Mouse (Mus musculus) heart, postnatal 0 days (tissue): ENCODE data around the gene Ophn1. TPM values are rescaled to one million over a fixed set of nuclear protein-coding genes. Genes with fewer than 3 reads are reported as not detected.
A peak's percentile ranks its signal among the peaks of the same experiment; 100 is the strongest.

Source experiments
- ATAC-seq: fragments of 200-750 bp; cut with Nextera tagmentation; 2 replicates; pipeline ENCODE4 v1.8.0; 2017; ENCODE audit warnings: low read depth, moderate number of reproducible peaks, moderate library complexity; ENCODE audit not compliant: insufficient read depth
- DNase-seq: peaks from one replicate; pipeline ENCODE4 v3.0.0-alpha.2; 2016; ENCODE audit warnings: low spot score
- H3K27ac ChIP-seq: fragments of 300-500 bp; sonication (generic); 2 replicates; pipeline ENCODE4 v1.5.1; 2014; ENCODE audit warnings: low read depth, mild to moderate bottlenecking
- H3K27me3 ChIP-seq: fragments of 300-500 bp; sonication (generic); 2 replicates; pipeline ENCODE4 v1.6.1; 2014; ENCODE audit warnings: low read length, mixed read lengths; ENCODE audit not compliant: control insufficient read depth, insufficient read depth
- H3K36me3 ChIP-seq: fragments of 300-500 bp; sonication (generic); replicated peaks from 2 replicates; pipeline ENCODE4 v1.6.1; 2014; ENCODE audit warnings: low read length, mixed read lengths; ENCODE audit not compliant: control insufficient read depth, insufficient read depth
- H3K4me1 ChIP-seq: fragments of 300-500 bp; sonication (generic); 2 replicates; pipeline ENCODE4 v1.6.1; 2014; ENCODE audit warnings: antibody characterized with exemption; ENCODE audit not compliant: control insufficient read depth, insufficient read depth
- H3K4me2 ChIP-seq: fragments of 300-500 bp; sonication (generic); 2 replicates; pipeline ENCODE4 v1.6.1; 2014; ENCODE audit warnings: low read depth, mild to moderate bottlenecking, low read length, moderate library complexity
- H3K4me3 ChIP-seq: fragments of 300-500 bp; sonication (generic); 2 replicates; pipeline ENCODE4 v1.5.1; 2014; ENCODE audit warnings: low read depth, low read length
- H3K9ac ChIP-seq: fragments of 300-500 bp; sonication (generic); replicated peaks from 2 replicates; pipeline ENCODE4 v1.6.1; 2014; ENCODE audit warnings: low read depth, low read length, mixed read lengths
- H3K9me3 ChIP-seq: fragments of 300-500 bp; sonication (generic); replicated peaks from 2 replicates; pipeline ENCODE4 v1.6.1; 2016; ENCODE audit warnings: low read length; ENCODE audit not compliant: control insufficient read depth
- CTCF ChIP-seq: IDR thresholded peaks from 2 replicates; pipeline ENCODE4 v1.5.1; 2016; ENCODE audit warnings: antibody characterized with exemption, control low read depth, low read depth
- EP300 ChIP-seq: IDR thresholded peaks from 2 replicates; pipeline ENCODE4 v1.6.1; 2016; ENCODE audit warnings: antibody characterized with exemption, low read depth
- WGBS: fragments of 180-500 bp; shearing (Covaris S2); extraction: QIAGEN DNeasy Blood & Tissue Kit; methylation state at CpG from one replicate; pipeline ENCODE4 v1.1.7; 2014; 5-methylcytosine and 5-hydroxymethylcytosine counted together
- polyA plus RNA-seq: library from polyadenylated mRNA; unstranded; fragments of >200 nt; fragmentation: Nextera tagmentation; extraction: Ambion mirVana; gene quantifications from 2 replicates; pipeline ENCODE4 v1.2.1, GENCODE M21; 2015
- total RNA-seq: library from RNA; depleted of rRNA; stranded (reverse); fragments of >200 nt; gene quantifications from 2 replicates; pipeline ENCODE4 v1.2.3, GENCODE M21; 2014; ENCODE audit warnings: low replicate concordance

The Ophn1 gene
- total and polyA plus RNA-seq, 2 experiments from 2014 or later: 7.6 to 22.2 TPM

- Histone ChIP-seq H3K9me3 (no peaks in the 10 kb centered on the region), H3K4me2 (no peak overlapping the region), H3K27me3 (no peaks in the 10 kb centered on the region), H3K36me3 (no peaks in the 10 kb centered on the region), H3K4me3 (no peak overlapping the region), H3K9ac (no peak overlapping the region), H3K27ac (no peak overlapping the region), H3K4me1 (no peaks in the 10 kb centered on the region)
- DNase-seq (no peak), ATAC-seq (no peak)
- no peak for TF ChIP-seq EP300
- TF ChIP-seq CTCF: no peak
- WGBS: 81% methylated on average over 6 of the region's 6 CpGs
Observed at GRCm38 (mm10) chrX:98880314-98880713, 10.5 kb downstream of the Ophn1 start.

- no peaks in the 10 kb centered on the region for H3K9me3 ChIP-seq
- no peaks in the 10 kb centered on the region for H3K36me3 ChIP-seq
- DNase-seq (no peak), ATAC-seq (no peak)
- TF ChIP-seq CTCF: no peak
- H3K27me3 ChIP-seq: no peaks in the 10 kb centered on the region
- no peaks in the 10 kb centered on the region for H3K4me1 ChIP-seq
- H3K4me2 ChIP-seq: no peak overlapping the region
- H3K9ac ChIP-seq: no peak overlapping the region
- no peak overlapping the region for H3K4me3 ChIP-seq
- WGBS: 70% methylated on average over 6 of the region's 6 CpGs
- H3K27ac ChIP-seq: no peak overlapping the region
Observed at GRCm38 (mm10) chrX:98875144-98875543, 15.7 kb downstream of the Ophn1 start.

- H3K4me2 ChIP-seq: no peak overlapping the region
- DNase-seq (no peak), ATAC-seq (no peak)
- TF ChIP-seq EP300 (no peak), CTCF (no peak)
- no peaks in the 10 kb centered on the region for H3K36me3 ChIP-seq
- H3K27ac ChIP-seq: no peak overlapping the region
- 82% methylated on average over 5 of the region's 5 CpGs for WGBS
- no peaks in the 10 kb centered on the region for H3K27me3 ChIP-seq
- H3K4me3 ChIP-seq: no peak overlapping the region
- H3K9ac ChIP-seq: no peak overlapping the region
- no peaks in the 10 kb centered on the region for H3K9me3 ChIP-seq
- H3K4me1 ChIP-seq: no peaks in the 10 kb centered on the region
Observed at GRCm38 (mm10) chrX:98874086-98874485, 16.7 kb downstream of the Ophn1 start.

- DNase-seq: no peak
- 85% methylated on average over 1 of the region's 1 CpGs for whole genome bisulfite sequencing
- TF ChIP-seq EP300 (no peak), CTCF (no peak)
Observed at GRCm38 (mm10) chrX:98872064-98872463, 18.8 kb downstream of the Ophn1 start.

GRCm38 (mm10) chrX:98870541-98870940 is 20.3 kb downstream of the Ophn1 start:
- Histone ChIP-seq H3K4me1 (no peaks in the 10 kb centered on the region), H3K4me3 (no peak overlapping the region), H3K9ac (no peak overlapping the region), H3K9me3 (no peaks in the 10 kb centered on the region), H3K36me3 (no peaks in the 10 kb centered on the region), H3K4me2 (no peak overlapping the region), H3K27me3 (no peaks in the 10 kb centered on the region), H3K27ac (no peak overlapping the region)
- DNase-seq (no peak), ATAC-seq (peak; percentile 44; the same call in 1 of the 2 replicates)
- TF ChIP-seq CTCF: no peak
- no peak for TF ChIP-seq EP300
- 50% methylated on average over 1 of the region's 1 CpGs for WGBS

More at GRCm38 (mm10) chrX:98872064-98872463, 18.8 kb downstream of the Ophn1 start:
- ATAC-seq: no peak
- Histone ChIP-seq H3K27me3 (no peaks in the 10 kb centered on the region), H3K4me3 (no peak overlapping the region), H3K36me3 (no peaks in the 10 kb centered on the region), H3K9ac (no peak overlapping the region), H3K27ac (no peak overlapping the region), H3K9me3 (no peaks in the 10 kb centered on the region), H3K4me1 (no peaks in the 10 kb centered on the region), H3K4me2 (no peak overlapping the region)

- no peak for DNase-seq
- Histone ChIP-seq H3K9ac (no peak overlapping the region), H3K4me1 (no peaks in the 10 kb centered on the region), H3K9me3 (no peaks in the 10 kb centered on the region), H3K4me2 (no peak overlapping the region), H3K36me3 (no peaks in the 10 kb centered on the region), H3K4me3 (no peak overlapping the region), H3K27ac (no peak overlapping the region), H3K27me3 (no peaks in the 10 kb centered on the region)
- 51% methylated on average over 2 of the region's 2 CpGs for WGBS
- TF ChIP-seq CTCF (no peak), EP300 (no peak)
- no peak for ATAC-seq
Observed at GRCm38 (mm10) chrX:98869735-98870134, 21.1 kb downstream of the Ophn1 start.
